Mouse (Mus musculus) neural tube, embryonic 13.5 days (tissue): ENCODE data around the gene Fbxo40. TPM values are rescaled to one million over a fixed set of nuclear protein-coding genes. Genes with fewer than 3 reads are reported as not detected.

Source experiments
- ATAC-seq: fragments of 200-750 bp; cut with Nextera tagmentation; 2 replicates; pipeline ENCODE4 v1.8.0; 2017; ENCODE audit warnings: low read depth, mild to moderate bottlenecking, moderate TSS enrichment, moderate library complexity
- H3K27ac ChIP-seq: fragments of 300-500 bp; sonication (generic); replicated peaks from 2 replicates; pipeline ENCODE4 v1.5.1; 2015; ENCODE audit warnings: moderate library complexity, mild to moderate bottlenecking, inconsistent platforms
- H3K27me3 ChIP-seq: fragments of 300-500 bp; sonication (generic); 2 replicates; pipeline ENCODE4 v1.6.1; 2015; ENCODE audit warnings: mild to moderate bottlenecking, inconsistent platforms
- H3K36me3 ChIP-seq: fragments of 300-500 bp; sonication (generic); 2 replicates; pipeline ENCODE4 v1.6.1; 2015; ENCODE audit warnings: mild to moderate bottlenecking, inconsistent platforms
- H3K4me1 ChIP-seq: fragments of 300-500 bp; sonication (generic); replicated peaks from 2 replicates; pipeline ENCODE4 v1.6.1; 2015; ENCODE audit warnings: inconsistent platforms
- H3K4me2 ChIP-seq: fragments of 300-500 bp; sonication (generic); 2 replicates; pipeline ENCODE4 v1.6.1; 2015; ENCODE audit warnings: inconsistent platforms, mild to moderate bottlenecking, moderate library complexity
- H3K4me3 ChIP-seq: fragments of 300-500 bp; sonication (generic); 2 replicates; pipeline ENCODE4 v1.5.1; 2015; ENCODE audit warnings: mild to moderate bottlenecking, inconsistent platforms
- H3K9ac ChIP-seq: fragments of 300-500 bp; sonication (generic); 2 replicates; pipeline ENCODE4 v1.6.1; 2015; ENCODE audit warnings: moderate library complexity, mild to moderate bottlenecking, inconsistent platforms
- H3K9me3 ChIP-seq: fragments of 300-500 bp; sonication (generic); 2 replicates; pipeline ENCODE4 v1.6.1; 2016; ENCODE audit warnings: inconsistent platforms
- WGBS: fragments of 180-500 bp; shearing (Covaris S2); methylation state at CpG from one replicate; pipeline ENCODE4 v1.1.7; 2015; 5-methylcytosine and 5-hydroxymethylcytosine counted together
- polyA plus RNA-seq: library from polyadenylated mRNA; unstranded; fragments of >200 nt; fragmentation: Nextera tagmentation; extraction: Ambion mirVana; gene quantifications from 2 replicates; pipeline ENCODE4 v1.2.1, GENCODE M21; 2015

The Fbxo40 gene
- polyA plus RNA-seq, 1 experiment from 2014 or later: 0.06 TPM

DNA sequence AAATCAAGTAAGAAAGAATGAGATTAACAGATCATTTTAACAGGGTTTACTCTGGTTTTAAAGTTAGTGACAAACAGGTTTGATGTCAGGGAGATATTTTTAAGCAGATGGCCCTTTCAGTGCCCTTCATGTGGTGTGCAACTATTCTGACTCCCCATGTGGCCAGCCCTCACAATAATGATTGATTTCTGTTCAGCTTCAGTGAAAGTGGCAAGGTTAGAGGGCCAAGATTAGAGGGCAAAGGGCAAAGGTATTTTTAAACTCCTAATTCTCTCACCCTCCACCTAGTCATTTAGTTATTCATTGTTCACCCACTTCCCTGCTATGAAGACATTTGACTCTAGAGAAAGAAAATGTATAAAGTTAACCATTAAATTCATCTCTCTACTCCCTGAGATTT lies 2.2 kb downstream of the Fbxo40 start:
- Histone ChIP-seq H3K36me3 (no peaks in the 10 kb centered on the region), H3K4me3 (no peak overlapping the region), H3K4me1 (no peaks in the 10 kb centered on the region), H3K4me2 (no peak overlapping the region), H3K27ac (no peak overlapping the region), H3K9me3 (no peaks in the 10 kb centered on the region), H3K27me3 (no peaks in the 10 kb centered on the region), H3K9ac (no peak overlapping the region)
- ATAC-seq: no peak

DNA sequence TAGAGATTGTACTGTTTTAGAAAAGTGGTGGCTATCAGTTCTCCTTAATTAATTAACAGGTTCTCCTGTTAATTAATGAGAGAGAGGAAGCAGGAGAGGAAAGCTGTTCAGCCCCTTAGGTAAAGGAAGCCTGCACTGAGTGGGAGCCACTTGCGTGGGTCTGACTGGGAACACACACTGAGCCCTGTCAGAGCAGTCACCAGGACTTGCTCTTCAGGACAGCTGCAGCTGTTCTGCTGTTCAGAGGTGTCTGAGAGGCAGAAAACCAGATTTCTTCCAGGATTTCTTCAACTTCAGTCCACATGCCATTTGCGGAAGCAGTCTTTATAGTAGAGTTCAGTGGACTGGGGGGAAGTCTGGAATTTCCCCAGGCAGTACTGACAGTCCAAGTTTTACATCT lies 2.9 kb downstream of the Fbxo40 start:
- no peak overlapping the region for H3K27ac ChIP-seq
- no peaks in the 10 kb centered on the region for H3K36me3 ChIP-seq
- H3K9me3 ChIP-seq: no peaks in the 10 kb centered on the region
- no peaks in the 10 kb centered on the region for H3K27me3 ChIP-seq
- no peak for ATAC-seq
- no peaks in the 10 kb centered on the region for H3K4me1 ChIP-seq
- H3K9ac ChIP-seq: no peak overlapping the region
- WGBS: 85% methylated on average over 2 of the region's 2 CpGs
- no peak overlapping the region for H3K4me2 ChIP-seq
- no peak overlapping the region for H3K4me3 ChIP-seq

DNA sequence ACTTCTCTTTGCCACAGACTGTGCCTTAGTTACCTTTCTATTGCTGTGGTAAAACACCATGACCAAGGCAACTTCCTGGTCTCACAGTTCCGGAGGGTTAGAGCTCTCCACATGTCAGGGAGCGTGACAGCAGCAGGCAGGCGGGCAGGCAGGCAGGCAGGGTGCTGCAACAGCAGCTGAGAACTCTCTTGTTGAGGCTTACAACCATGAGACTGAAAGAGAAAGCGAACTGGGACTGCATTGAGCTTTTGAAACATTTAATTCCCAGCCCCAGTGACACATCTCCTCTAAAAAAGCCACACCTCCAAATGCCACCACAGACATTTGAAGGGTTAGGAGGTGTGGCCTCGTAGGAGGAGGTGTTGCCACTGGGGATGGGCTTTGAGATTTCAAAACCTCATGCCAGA lies 4.6 kb downstream of the Fbxo40 start:
- H3K27me3 ChIP-seq: no peaks in the 10 kb centered on the region
- H3K36me3 ChIP-seq: no peaks in the 10 kb centered on the region
- no peaks in the 10 kb centered on the region for H3K9me3 ChIP-seq
- H3K9ac ChIP-seq: no peak overlapping the region
- no peak overlapping the region for H3K4me2 ChIP-seq
- H3K4me1 ChIP-seq: no peaks in the 10 kb centered on the region
- H3K27ac ChIP-seq: no peak overlapping the region
- WGBS: 66% methylated on average over 5 of the region's 5 CpGs
- H3K4me3 ChIP-seq: no peak overlapping the region
- no peak for ATAC-seq

DNA sequence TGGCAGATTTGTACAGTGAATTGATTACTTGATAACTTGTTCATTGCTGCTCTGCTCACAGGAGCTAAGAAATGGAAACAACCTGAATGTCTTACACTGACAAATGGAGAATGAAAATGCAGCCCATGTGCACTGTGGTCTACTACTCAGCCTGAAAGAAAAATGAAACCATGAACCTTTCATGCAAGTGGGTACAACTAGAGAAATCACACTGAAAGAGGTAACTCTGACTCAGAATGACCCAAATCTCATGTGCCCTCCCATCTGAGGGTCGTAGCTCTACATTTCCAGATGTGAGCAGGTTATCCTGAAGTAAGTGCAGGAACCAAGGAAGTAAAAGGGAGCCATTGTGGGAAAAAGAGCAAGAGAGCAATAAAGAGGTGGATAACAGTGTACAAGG lies 6.5 kb downstream of the Fbxo40 start:
- no peak overlapping the region for H3K4me3 ChIP-seq
- H3K27ac ChIP-seq: no peak overlapping the region
- no peak overlapping the region for H3K4me2 ChIP-seq
- H3K9me3 ChIP-seq: no peaks in the 10 kb centered on the region
- ATAC-seq: no peak
- no peak overlapping the region for H3K9ac ChIP-seq
- H3K27me3 ChIP-seq: no peaks in the 10 kb centered on the region
- WGBS: 90% methylated on average over 1 of the region's 1 CpGs
- H3K4me1 ChIP-seq: no peaks in the 10 kb centered on the region
- no peaks in the 10 kb centered on the region for H3K36me3 ChIP-seq

DNA sequence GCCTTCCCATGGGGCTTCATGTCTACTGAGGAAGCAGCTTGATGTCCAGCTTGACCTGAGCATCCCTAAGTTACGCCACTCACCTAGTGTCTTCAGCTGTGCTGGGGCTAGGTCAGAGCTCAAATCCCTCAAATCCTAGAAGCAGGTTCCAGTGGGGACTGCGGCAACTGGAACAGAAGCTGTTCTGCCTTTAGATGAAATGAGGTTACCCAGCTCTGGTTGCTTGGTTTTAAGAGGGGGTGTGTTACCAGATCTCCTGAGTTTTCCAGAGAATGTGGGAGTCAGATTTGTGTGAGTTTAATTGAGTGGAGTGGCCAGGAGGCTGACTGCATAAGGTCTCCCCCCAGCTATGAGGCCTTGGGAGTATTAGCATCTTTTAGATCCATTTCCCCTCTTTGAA lies 11.1 kb downstream of the Fbxo40 start:
- no peaks in the 10 kb centered on the region for H3K27me3 ChIP-seq
- no peaks in the 10 kb centered on the region for H3K9me3 ChIP-seq
- H3K4me3 ChIP-seq: no peak overlapping the region
- no peak overlapping the region for H3K4me2 ChIP-seq
- H3K9ac ChIP-seq: no peak overlapping the region
- H3K4me1 ChIP-seq: no peaks in the 10 kb centered on the region
- no peaks in the 10 kb centered on the region for H3K36me3 ChIP-seq
- no peak overlapping the region for H3K27ac ChIP-seq
- no peak for ATAC-seq
- 94% methylated on average over 2 of the region's 2 CpGs for WGBS

DNA sequence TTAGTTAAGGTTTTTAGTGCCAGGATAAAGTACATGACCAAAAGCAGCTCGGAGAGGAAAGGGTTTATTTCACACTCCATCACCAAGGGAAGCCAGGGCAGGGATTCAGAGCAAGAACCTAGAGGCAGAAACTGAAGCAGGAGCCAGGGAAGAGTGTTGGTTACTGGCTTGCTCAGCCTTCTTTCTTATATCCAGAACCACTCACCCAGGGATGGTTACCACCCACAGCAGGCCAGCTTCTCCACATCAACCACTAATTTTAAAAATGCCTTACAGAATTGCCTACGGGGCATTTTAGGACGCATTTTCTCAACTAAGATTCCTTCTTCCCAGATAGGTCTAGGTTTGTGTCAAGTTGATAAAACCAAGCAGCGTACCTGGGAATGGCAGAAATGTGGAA lies 26.9 kb downstream of the Fbxo40 start:
- no peaks in the 10 kb centered on the region for H3K9me3 ChIP-seq
- H3K4me3 ChIP-seq: no peak overlapping the region
- H3K36me3 ChIP-seq: no peaks in the 10 kb centered on the region
- 90% methylated on average over 4 of the region's 4 CpGs for WGBS
- H3K9ac ChIP-seq: no peak overlapping the region
- H3K4me2 ChIP-seq: no peak overlapping the region
- H3K4me1 ChIP-seq: no peaks in the 10 kb centered on the region
- H3K27me3 ChIP-seq: no peaks in the 10 kb centered on the region
- ATAC-seq: no peak
- H3K27ac ChIP-seq: no peak overlapping the region

DNA sequence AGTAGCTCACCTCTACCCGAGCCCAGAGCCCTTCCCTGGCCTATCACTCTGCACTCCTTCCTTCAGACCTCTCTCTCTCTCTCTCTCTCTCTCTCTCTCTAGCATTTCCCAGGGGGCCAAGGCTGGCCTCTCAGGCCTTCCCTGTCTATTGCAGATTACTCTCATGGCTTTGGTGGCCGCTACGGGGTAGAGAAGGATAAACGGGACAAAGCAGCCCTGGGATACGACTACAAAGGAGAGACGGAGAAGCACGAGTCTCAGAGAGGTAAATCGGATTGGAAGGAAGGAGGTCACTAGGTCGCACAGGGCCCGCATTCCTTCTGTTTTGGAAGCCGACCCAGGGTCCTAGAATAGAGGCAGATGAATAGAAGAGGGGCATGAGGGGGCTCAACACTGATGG lies 35.2 kb downstream of the Fbxo40 start:
- H3K4me2 ChIP-seq: no peak overlapping the region
- H3K4me1 ChIP-seq: no peaks in the 10 kb centered on the region
- H3K4me3 ChIP-seq: no peak overlapping the region
- H3K9ac ChIP-seq: no peak overlapping the region
- no peak overlapping the region for H3K27ac ChIP-seq
- WGBS: 68% methylated on average over 11 of the region's 11 CpGs
- no peak for ATAC-seq
- H3K36me3 ChIP-seq: no peaks in the 10 kb centered on the region
- no peaks in the 10 kb centered on the region for H3K9me3 ChIP-seq
- H3K27me3 ChIP-seq: no peaks in the 10 kb centered on the region

DNA sequence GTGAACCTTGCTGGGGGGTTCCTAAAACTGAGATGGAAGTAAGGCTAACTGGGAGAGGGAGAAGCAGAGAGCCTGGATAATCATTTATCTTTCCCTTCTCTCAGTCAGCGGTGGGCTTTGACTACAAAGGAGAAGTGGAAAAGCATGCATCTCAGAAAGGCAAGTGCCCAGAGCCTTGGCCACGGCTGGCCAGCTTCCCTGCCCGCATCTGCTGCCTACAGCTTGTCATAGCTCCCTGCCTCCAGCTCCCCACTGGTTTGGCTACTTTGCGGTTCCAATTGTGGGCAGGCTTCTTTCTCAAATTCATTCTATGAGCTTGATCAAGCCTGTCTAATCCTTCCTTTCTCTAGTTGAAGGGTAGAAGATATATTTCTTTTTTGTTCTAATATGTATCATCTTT lies 39.2 kb downstream of the Fbxo40 start:
- Histone ChIP-seq H3K9me3 (no peaks in the 10 kb centered on the region), H3K9ac (no peak overlapping the region), H3K4me1 (no peaks in the 10 kb centered on the region), H3K27ac (no peak overlapping the region), H3K4me2 (no peak overlapping the region), H3K27me3 (no peaks in the 10 kb centered on the region), H3K4me3 (no peak overlapping the region), H3K36me3 (no peaks in the 10 kb centered on the region)
- no peak for ATAC-seq
- WGBS: 25% methylated on average over 4 of the region's 4 CpGs

DNA sequence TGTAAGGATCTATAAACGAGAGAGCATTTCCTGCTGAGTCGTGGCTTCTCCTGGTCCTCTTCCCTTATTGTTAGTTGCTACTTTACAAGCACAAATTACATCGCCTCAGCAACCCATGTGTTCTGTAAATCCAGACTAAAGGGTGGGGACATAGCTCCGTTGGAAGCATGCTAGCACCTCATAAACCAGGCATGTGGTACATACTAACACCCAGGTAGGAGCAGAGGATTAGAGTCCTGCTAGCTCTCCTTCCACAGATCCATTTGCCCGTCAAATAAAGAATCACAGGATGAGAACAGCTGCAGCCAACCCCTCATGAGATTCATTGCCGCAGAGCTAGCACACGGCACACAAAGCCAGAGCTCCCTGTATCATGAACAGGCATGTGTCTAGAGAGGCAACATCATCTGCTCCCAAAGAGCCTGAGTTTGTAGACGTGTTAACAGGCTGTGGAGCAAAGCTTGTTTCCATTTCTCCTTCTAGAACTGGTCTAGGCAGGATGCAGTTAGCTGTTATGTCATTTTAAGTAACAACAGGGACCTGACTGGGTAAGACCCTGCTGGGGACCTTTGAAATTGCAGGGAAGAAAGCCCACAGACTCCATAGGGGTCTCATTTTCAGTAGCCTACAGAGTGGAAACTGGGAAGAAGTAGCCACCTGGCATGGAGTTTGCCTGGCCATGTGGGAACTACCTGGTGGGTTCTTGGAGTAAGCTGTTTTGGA lies 40.5 kb downstream of the Fbxo40 start:
- no peaks in the 10 kb centered on the region for H3K9me3 ChIP-seq
- no peak for ATAC-seq
- H3K4me3 ChIP-seq: no peak overlapping the region
- H3K4me1 ChIP-seq: no peaks in the 10 kb centered on the region
- no peaks in the 10 kb centered on the region for H3K36me3 ChIP-seq
- no peaks in the 10 kb centered on the region for H3K27me3 ChIP-seq
- 49% methylated on average over 8 of the region's 8 CpGs for WGBS
- H3K27ac ChIP-seq: no peak overlapping the region
- H3K9ac ChIP-seq: no peak overlapping the region
- no peak overlapping the region for H3K4me2 ChIP-seq

DNA sequence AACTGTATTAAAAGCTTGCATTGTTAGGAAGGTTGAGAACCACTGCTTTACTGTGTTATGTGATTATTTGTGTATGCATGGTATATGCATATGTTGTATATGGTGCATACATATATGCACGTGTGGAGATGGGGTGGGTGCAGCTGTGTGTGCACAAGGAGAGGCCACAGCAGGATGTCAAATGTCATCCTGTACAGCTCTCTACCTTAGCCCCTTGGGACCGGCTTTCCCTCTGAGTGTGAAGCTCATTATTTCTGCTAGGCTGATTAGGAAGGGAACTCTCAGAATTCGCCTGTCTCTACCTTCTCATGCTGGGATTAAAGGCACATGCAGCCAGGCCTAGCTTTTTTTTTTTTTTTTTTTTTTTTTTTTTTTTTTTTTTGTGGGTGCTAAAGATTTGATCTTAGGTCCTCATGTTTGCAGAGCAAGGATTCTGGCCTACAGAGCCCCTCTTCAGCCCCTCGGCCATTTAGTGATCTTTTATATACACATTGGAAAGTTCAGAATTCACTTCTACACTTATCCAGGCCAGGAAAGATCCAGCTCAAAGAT lies 42.5 kb downstream of the Fbxo40 start:
- no peak for ATAC-seq
- no peaks in the 10 kb centered on the region for H3K27me3 ChIP-seq
- no peak overlapping the region for H3K4me3 ChIP-seq
- 71% methylated on average over 4 of the region's 4 CpGs for WGBS
- no peaks in the 10 kb centered on the region for H3K9me3 ChIP-seq
- H3K9ac ChIP-seq: no peak overlapping the region
- no peak overlapping the region for H3K4me2 ChIP-seq
- H3K4me1 ChIP-seq: no peaks in the 10 kb centered on the region
- no peak overlapping the region for H3K27ac ChIP-seq
- no peaks in the 10 kb centered on the region for H3K36me3 ChIP-seq

DNA sequence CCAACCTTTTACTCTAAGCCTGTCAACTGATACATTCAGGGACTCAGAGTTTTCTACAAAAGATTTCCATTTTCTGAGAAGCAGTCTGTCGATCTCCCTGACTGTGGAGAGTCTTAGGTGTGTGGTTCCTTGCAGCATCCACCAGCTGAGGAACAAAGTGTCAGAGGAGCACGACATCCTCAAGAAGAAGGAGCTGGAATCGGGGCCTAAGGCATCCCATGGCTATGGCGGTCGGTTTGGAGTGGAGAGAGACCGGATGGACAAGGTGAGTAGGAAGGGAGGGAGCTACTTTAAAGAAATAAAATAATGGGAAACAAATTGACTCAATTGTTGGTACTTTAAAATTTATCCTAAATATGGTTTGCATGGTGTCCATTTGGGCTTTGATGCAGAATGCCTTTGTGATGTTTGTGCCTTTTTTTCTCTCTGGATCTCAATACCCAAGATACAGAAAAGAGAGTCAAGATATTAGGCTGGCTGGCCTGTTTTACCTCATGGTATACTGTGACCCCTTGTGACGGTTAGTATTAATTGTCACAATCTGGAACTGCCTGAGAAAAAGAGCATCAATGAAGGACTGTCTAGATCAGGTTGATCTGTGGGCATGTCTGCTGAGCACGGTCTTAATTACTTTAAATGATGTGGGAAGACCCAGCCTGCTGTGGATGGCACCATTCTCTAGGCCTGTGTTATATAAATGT lies 43.7 kb downstream of the Fbxo40 start:
- no peaks in the 10 kb centered on the region for H3K4me1 ChIP-seq
- no peaks in the 10 kb centered on the region for H3K27me3 ChIP-seq
- WGBS: 89% methylated on average over 8 of the region's 8 CpGs
- H3K36me3 ChIP-seq: no peaks in the 10 kb centered on the region
- no peak overlapping the region for H3K27ac ChIP-seq
- H3K9me3 ChIP-seq: no peaks in the 10 kb centered on the region
- no peak overlapping the region for H3K4me3 ChIP-seq
- no peak for ATAC-seq
- no peak overlapping the region for H3K4me2 ChIP-seq
- H3K9ac ChIP-seq: no peak overlapping the region

DNA sequence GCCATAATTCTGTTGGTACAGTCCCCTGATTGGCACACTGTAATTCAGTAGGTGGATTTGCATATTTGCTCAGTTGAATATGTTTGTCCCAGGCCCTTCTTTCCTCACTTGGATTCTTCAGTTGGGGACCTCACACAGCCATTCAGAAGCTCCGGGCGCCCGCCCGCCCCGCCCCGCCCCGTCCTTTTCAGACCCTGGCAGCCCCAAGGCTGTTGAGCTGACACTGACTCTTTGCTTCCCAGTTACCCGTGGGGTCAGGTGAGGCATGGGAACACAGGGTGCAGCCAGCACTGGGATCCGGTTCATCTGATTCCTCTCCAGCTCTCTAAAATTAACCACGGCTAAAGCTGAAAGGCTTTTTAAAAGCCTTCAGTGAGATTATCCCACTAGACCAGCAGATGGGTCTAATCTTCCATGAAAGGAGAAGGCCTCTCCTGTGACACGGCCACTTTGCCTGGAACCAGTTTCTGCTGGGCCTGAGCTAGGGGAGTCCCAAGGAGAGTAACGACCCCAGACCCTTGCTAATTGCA lies 45.3 kb downstream of the Fbxo40 start:
- no peaks in the 10 kb centered on the region for H3K9me3 ChIP-seq
- ATAC-seq: no peak
- WGBS: 31% methylated on average over 12 of the region's 12 CpGs

More for the DNA sequence above, 45.3 kb downstream of the Fbxo40 start:
- Histone ChIP-seq H3K4me2 (no peak overlapping the region), H3K36me3 (no peaks in the 10 kb centered on the region), H3K4me3 (no peak overlapping the region), H3K9ac (no peak overlapping the region), H3K27me3 (no peaks in the 10 kb centered on the region), H3K27ac (no peak overlapping the region), H3K4me1 (no peaks in the 10 kb centered on the region)
